Mouse (Mus musculus): ENCODE measurements around the gene Nfia. TPM values are rescaled to one million over a fixed set of nuclear protein-coding genes. Genes with fewer than 3 reads are reported as not detected.

Nfia gene
- polyA plus RNA-seq, 1 experiment from 2014 or later: 59.9 TPM

- Histone ChIP-seq H3K4me1 (peaks cover 13% of the 10 kb centered on the region), H3K27me3 (no peaks in the 10 kb centered on the region), H3K36me3 (0 out of 2 replicates have a peak, but pooled peaks cover 2% of the 10 kb centered on the region), H3K27ac (no peak overlapping the region), H3K4me3 (no peak overlapping the region), H3K9me3 (no peaks in the 10 kb centered on the region), H3K4me2 (no peak overlapping the region), H3K9ac (no peak overlapping the region)
- no peak for ATAC-seq (ENCODE audit: insufficient number of reproducible peaks, insufficient read depth, low FRiP score, low TSS enrichment, low read depth)
- WGBS: 76% methylated on average over 10 of the region's 10 CpGs
Measured at GRCm38 (mm10) chr4:98113289-98114024, 340.9 kb downstream of the Nfia start.

GRCm38 (mm10) chr4:98114966-98115365 is 342.4 kb downstream of the Nfia start:
- 74% methylated on average over 2 of the region's 2 CpGs for WGBS
- H3K9me3 ChIP-seq: no peaks in the 10 kb centered on the region
- H3K27me3 ChIP-seq: no peaks in the 10 kb centered on the region
- 0 out of 2 replicates have a peak, but pooled peaks cover 2% of the 10 kb centered on the region for H3K36me3 ChIP-seq
- H3K4me1 ChIP-seq: peaks cover 14% of the 10 kb centered on the region; the same call in 1 of the 2 replicates
- H3K9ac ChIP-seq: no peak overlapping the region
- H3K27ac ChIP-seq: no peak overlapping the region
- H3K4me3 ChIP-seq: no peak overlapping the region
- no peak for ATAC-seq (ENCODE audit: insufficient number of reproducible peaks, insufficient read depth, low FRiP score, low TSS enrichment, low read depth)
- H3K4me2 ChIP-seq: no peak overlapping the region

DNA sequence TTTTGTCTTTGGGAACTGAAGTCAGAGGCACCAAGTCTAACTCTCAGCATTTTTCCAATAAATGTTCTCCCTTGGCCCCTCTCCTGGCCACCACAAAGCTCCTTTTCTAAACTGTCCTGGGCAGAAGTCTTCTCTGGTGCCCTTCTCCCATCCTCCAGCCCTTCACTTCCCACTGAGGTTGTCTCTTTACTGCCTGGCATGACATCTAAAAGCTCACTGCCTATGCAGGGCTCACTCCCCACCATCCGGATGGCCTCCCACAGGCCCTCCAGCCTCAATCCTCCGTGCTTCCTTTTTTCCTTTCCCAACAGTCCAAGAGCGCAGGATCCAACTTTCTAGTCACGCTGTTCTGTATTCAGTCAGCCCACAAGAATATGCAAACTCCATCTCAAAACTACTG is 342.9 kb downstream of the Nfia start:
- no peak overlapping the region for H3K9ac ChIP-seq
- ATAC-seq (ENCODE audit: insufficient number of reproducible peaks, insufficient read depth, low FRiP score, low TSS enrichment, low read depth): no peak
- 79% methylated on average over 4 of the region's 4 CpGs for WGBS

GRCm38 (mm10) chr4:98116046-98116445 is 343.5 kb downstream of the Nfia start:
- no peak for ATAC-seq (ENCODE audit: insufficient number of reproducible peaks, insufficient read depth, low FRiP score, low TSS enrichment, low read depth)
- H3K4me2 ChIP-seq: no peak overlapping the region
- no peaks in the 10 kb centered on the region for H3K9me3 ChIP-seq
- no peak overlapping the region for H3K27ac ChIP-seq
- H3K4me1 ChIP-seq: peaks cover 14% of the 10 kb centered on the region; the same call in 1 of the 2 replicates
- 0 out of 2 replicates have a peak, but pooled peaks cover 2% of the 10 kb centered on the region for H3K36me3 ChIP-seq
- no peaks in the 10 kb centered on the region for H3K27me3 ChIP-seq
- no peak overlapping the region for H3K4me3 ChIP-seq
- no peak overlapping the region for H3K9ac ChIP-seq
- WGBS: 89% methylated on average over 7 of the region's 7 CpGs

More for the DNA sequence above, 342.9 kb downstream of the Nfia start:
- Histone ChIP-seq H3K36me3 (0 out of 2 replicates have a peak, but pooled peaks cover 2% of the 10 kb centered on the region), H3K4me1 (peaks cover 14% of the 10 kb centered on the region; the same call in 1 of the 2 replicates), H3K27me3 (no peaks in the 10 kb centered on the region), H3K4me2 (no peak overlapping the region), H3K4me3 (no peak overlapping the region), H3K9me3 (no peaks in the 10 kb centered on the region), H3K27ac (no peak overlapping the region; the same call in 1 of the 2 replicates)

DNA sequence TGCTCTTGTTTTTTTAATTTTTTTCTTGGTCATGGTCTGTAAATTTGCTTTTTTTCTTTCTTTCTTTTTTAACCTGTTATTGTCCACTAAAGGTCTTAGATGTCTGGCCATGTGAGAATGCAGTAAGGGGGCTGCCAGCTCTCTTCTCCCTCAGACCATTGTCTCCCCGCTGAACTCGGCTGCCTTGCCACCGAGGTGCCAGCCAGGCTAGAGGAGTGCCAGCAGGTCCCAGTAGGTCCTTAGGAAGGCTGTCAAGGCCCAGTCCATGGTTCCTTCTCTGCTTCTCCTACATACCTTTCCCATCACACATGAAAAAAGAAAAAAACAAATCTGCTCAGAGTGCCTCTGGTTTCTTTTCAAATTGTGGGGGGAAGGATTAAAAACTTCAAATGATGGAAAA is 345.6 kb downstream of the Nfia start:
- H3K27me3 ChIP-seq: no peaks in the 10 kb centered on the region
- no peak overlapping the region for H3K9ac ChIP-seq
- peaks cover 14% of the 10 kb centered on the region; the same call in 1 of the 2 replicates for H3K4me1 ChIP-seq
- WGBS: 74% methylated on average over 3 of the region's 3 CpGs
- H3K36me3 ChIP-seq: no peaks in the 10 kb centered on the region
- no peak overlapping the region for H3K4me3 ChIP-seq
- H3K4me2 ChIP-seq: no peak overlapping the region
- no peaks in the 10 kb centered on the region for H3K9me3 ChIP-seq
- no peak overlapping the region for H3K27ac ChIP-seq
- no peak for ATAC-seq (ENCODE audit: insufficient number of reproducible peaks, insufficient read depth, low FRiP score, low TSS enrichment, low read depth)

DNA sequence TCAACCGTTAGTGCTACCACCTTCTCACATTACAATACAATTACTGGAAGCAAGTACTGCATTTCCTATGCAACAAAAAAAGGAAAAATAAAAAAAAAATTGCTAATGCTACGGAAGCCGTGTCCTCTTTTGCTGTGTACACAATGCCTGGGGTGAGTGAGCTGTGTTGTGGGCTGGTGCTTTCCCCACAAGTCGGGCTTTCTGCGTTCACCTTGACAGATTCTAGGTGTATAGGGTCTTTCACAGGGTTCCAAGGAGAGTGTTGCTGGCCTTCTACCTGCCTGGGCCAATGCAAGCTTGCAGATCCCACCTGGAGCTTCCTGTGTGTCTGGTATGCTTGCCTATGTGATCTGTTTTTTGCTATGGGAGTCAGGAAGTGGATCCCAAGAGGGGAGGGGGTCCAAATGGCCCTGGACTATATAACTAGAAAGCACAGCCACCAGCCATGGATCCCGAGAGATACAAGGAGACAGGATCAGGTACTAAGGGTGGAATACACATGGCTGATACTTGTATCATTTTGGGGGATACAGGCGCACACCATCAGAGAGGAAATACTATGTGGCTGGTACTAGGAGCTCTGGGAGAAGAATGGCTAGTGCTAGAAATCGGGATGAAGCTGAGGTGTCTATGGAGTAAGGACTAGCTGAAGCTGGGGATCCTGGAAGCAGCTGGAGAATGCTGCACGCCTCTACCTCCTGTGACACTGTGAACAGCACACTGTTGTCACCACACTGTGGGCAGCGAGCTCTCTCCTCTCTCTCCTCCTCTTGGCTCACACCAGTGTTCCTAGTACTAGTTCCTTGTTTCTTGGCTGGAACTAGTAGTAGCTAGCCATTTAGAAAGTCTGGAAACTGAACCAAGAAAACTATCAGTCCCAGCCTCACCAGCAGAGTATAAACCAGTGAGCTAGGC is 346.5 kb downstream of the Nfia start:
- H3K27ac ChIP-seq: no peak overlapping the region
- H3K4me2 ChIP-seq: no peak overlapping the region
- WGBS: 71% methylated on average over 10 of the region's 10 CpGs
- no peaks in the 10 kb centered on the region for H3K27me3 ChIP-seq
- H3K9me3 ChIP-seq: no peaks in the 10 kb centered on the region
- no peak; the same call in 1 of the 2 replicates for ATAC-seq (ENCODE audit: insufficient number of reproducible peaks, insufficient read depth, low FRiP score, low TSS enrichment, low read depth)
- H3K36me3 ChIP-seq: no peaks in the 10 kb centered on the region
- no peak overlapping the region for H3K9ac ChIP-seq
- H3K4me1 ChIP-seq: peaks cover 14% of the 10 kb centered on the region; the same call in 1 of the 2 replicates
- H3K4me3 ChIP-seq: no peak overlapping the region

- H3K4me3 ChIP-seq: no peak overlapping the region
- no peak overlapping the region for H3K9ac ChIP-seq
- no peaks in the 10 kb centered on the region for H3K36me3 ChIP-seq
- no peak for ATAC-seq (ENCODE audit: insufficient number of reproducible peaks, insufficient read depth, low FRiP score, low TSS enrichment, low read depth)
- H3K27me3 ChIP-seq: no peaks in the 10 kb centered on the region
- H3K4me2 ChIP-seq: no peak overlapping the region
- no peaks in the 10 kb centered on the region for H3K9me3 ChIP-seq
- WGBS: 75% methylated on average over 3 of the region's 3 CpGs
- H3K27ac ChIP-seq: no peak overlapping the region
- peaks cover 14% of the 10 kb centered on the region; the same call in 1 of the 2 replicates for H3K4me1 ChIP-seq
Measured at GRCm38 (mm10) chr4:98119949-98120531, 347.5 kb downstream of the Nfia start.

DNA sequence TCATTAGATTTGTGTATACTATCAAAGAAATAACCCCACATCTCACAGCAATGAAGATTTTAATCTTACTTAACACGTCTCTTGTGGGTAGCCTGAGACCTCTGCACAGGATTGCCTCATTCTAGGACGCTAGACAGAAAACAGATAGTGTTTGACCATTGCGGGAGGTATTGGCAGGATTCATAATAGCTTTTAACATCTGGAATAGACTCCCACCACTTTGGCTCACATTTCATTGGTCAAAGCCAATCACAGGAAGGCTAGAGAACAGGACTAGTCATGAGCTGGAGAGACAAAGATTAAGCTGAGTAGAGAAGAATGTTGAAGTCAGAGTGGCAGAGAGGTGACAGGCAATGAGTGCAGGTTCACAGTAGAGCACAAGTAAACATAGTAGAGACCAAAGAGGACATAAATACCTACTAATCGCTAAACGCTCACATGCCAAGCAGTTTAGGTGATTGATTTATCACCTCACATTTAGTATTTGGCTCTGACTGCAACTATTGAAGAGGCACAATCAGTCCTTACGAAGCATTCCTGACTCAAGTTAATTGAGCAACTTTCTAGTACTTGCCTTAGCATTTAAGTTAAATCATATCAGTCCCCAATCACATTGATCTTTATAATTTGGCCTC is 348.3 kb downstream of the Nfia start:
- H3K9me3 ChIP-seq: no peaks in the 10 kb centered on the region
- 79% methylated on average over 6 of the region's 6 CpGs for WGBS
- no peak for ATAC-seq (ENCODE audit: insufficient number of reproducible peaks, insufficient read depth, low FRiP score, low TSS enrichment, low read depth)
- H3K27ac ChIP-seq: no peak overlapping the region
- H3K4me3 ChIP-seq: no peak overlapping the region
- H3K4me2 ChIP-seq: no peak overlapping the region
- H3K4me1 ChIP-seq: peaks cover 14% of the 10 kb centered on the region
- no peak overlapping the region for H3K9ac ChIP-seq
- H3K27me3 ChIP-seq: no peaks in the 10 kb centered on the region
- no peaks in the 10 kb centered on the region for H3K36me3 ChIP-seq

DNA sequence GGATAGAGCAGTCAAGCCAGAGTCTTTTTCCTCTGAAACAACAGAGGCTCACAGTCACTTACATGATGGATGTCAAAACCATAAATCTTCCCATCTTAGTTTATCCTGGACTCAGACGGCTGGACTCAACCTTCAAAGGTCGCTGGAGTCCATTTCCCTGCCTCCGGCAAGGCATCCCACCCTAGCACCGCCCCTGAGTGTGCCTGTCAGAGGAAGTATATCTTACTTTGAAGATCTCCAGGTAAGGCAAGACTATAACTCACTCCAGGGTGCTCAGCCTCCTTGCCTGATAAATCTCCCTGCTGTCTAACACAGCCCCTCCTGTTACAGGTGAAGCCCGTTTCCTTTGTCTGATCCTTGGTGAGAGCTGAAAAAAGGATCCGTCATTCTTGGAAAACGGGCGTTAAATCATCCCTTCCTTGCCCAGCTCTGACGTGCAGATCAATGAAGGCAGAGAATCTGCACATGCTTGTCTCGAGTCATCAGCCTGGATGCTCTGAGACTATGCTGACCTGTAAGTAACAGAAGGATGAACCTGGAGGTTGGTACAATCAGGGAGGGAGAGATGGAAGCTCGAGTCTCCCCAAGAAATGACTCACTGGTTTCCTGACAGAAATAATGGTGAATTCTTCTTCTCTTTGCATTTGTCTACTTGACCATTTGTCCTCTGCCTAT is 353.6 kb downstream of the Nfia start:
- Histone ChIP-seq H3K27me3 (no peaks in the 10 kb centered on the region), H3K27ac (no peak overlapping the region), H3K36me3 (no peaks in the 10 kb centered on the region), H3K4me2 (no peak overlapping the region), H3K9me3 (no peaks in the 10 kb centered on the region), H3K9ac (no peak overlapping the region), H3K4me3 (no peak overlapping the region), H3K4me1 (peaks cover 7% of the 10 kb centered on the region)
- 68% methylated on average over 11 of the region's 11 CpGs for WGBS
- ATAC-seq (ENCODE audit: insufficient number of reproducible peaks, insufficient read depth, low FRiP score, low TSS enrichment, low read depth): no peak

DNA sequence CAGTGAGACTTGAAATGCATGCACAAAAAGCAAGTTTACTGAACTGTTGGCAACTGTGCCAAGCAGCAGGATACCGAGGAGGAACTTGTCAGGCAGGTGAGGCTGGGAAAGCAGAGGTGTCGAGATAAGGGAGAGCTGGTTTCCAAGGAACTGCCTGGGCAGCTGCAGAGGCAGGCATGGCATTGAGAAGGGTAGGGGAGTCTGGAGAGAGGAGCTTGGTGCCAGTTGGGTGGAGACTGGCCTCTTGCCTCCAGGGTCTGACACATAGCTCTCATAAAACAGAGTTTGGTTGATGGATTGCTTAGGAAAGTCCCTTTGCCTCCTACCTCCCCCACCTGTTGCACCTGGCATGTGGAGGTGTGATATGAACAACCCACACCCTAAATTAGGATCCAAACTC is 358.3 kb downstream of the Nfia start:
- WGBS: 65% methylated on average over 2 of the region's 2 CpGs

More for the DNA sequence above, 358.3 kb downstream of the Nfia start:
- no peaks in the 10 kb centered on the region for H3K36me3 ChIP-seq
- H3K27me3 ChIP-seq: no peaks in the 10 kb centered on the region
- H3K4me3 ChIP-seq: no peak overlapping the region
- no peak overlapping the region for H3K9ac ChIP-seq
- no peak overlapping the region for H3K4me2 ChIP-seq
- no peak for ATAC-seq (ENCODE audit: insufficient number of reproducible peaks, insufficient read depth, low FRiP score, low TSS enrichment, low read depth)
- no peaks in the 10 kb centered on the region for H3K9me3 ChIP-seq
- H3K4me1 ChIP-seq: peaks cover 7% of the 10 kb centered on the region
- no peak overlapping the region for H3K27ac ChIP-seq
